ENCODE assay signal across 8 mouse cellular contexts in the genomic region with DNA sequence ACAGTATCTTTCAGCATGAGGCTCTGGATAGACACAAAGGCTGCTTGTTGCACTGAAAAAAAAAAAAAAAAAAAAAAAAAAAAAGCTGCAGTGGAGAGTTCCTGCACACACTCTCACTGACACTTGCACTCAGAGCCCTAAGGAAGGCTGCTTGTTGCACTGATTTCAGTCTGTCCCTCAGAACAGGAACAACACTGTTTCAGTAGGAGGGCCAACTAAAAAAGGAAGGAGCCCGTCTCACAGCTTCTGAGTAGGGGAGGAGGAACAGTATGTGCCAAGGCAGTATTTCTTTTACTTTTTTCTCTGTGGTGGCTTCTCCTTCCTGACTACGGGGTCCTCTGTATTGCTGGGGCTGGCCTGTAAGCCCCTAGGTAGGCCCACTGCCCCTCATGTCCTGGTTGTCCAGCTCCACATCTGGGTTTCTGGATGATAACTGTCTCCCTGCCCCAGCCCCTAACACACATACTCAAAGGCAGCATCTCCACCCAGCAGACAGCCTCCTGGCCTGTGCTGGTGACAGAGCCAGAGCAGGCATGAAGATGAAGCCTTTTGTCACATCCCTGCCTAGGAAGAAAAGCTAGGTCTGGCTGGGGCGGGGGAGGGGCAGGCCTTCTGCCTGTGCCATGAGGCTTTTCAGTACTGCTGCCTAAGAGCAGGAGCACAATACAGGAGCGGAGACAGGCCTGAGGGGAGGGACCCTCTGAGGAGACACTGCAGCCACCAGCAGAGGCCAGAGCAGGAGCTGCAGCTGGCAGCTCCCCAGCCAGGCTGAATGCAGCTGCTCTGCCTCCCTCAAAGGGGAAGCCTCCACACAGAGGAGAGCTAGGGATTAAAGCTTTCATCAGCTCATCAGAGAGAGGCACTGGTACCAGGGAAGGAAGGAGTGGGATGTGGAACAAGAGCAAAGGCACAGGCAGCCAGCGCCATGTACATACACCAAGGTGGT.
DNase-seq lines count a peak whose midpoint lies in the region; ATAC-seq and TF ChIP-seq lines count a peak whose summit lies in the region.
"Not testable (repeated sequence)": the region's sequence is repeated elsewhere in the genome, so short reads cannot be mapped to it uniquely, and the experiment has no call there.

No protein-coding gene starts in this region.

- TF ChIP-seq POLR2A in brain, embryonic 14.5 days (IDR thresholded peaks at IDR 0.05; ENCODE audit: borderline replicate concordance, extremely low read depth, insufficient read depth, insufficient read length, poor library complexity, severe bottlenecking); liver, adult 2 months (IDR thresholded peaks at IDR 0.05; ENCODE audit: extremely low read depth, insufficient read depth, low read length): not testable (repeated sequence)

- not testable (repeated sequence) for H3K9ac ChIP-seq in forebrain, embryonic 13.5 days; heart, postnatal 0 days (replicated peaks; ENCODE audit: low read depth, low read length); kidney, postnatal 0 days (ENCODE audit: low read depth, low read length); neural tube, embryonic 13.5 days
- H3K9ac ChIP-seq in liver, adult 2 months (ENCODE audit: low read depth, low read length), result peak overlapping the region; percentile 56; the same call in 1 of the 2 replicates

- not testable (repeated sequence) for H3K79me2 ChIP-seq in liver, adult 2 months (ENCODE audit: control insufficient read depth, insufficient read depth, low read length)

- TF ChIP-seq EP300 in heart, postnatal 0 days (IDR thresholded peaks at IDR 0.05; ENCODE audit: low read depth), result not testable (repeated sequence)

- ATAC-seq in forebrain, embryonic 13.5 days, result peak; percentile 96
- ATAC-seq in heart, postnatal 0 days (ENCODE audit: insufficient read depth, low read depth), result peak; percentile 69
- ATAC-seq in kidney, postnatal 0 days (replicated peaks; ENCODE audit: low FRiP score, low read depth), result peak; percentile 61
- ATAC-seq in megakaryocyte, adult 5-6 weeks (ENCODE audit: poor library complexity, severe bottlenecking), result peak; percentile 83
- peak; percentile 96 for ATAC-seq in neural tube, embryonic 13.5 days (ENCODE audit: low read depth)

- not testable (repeated sequence) for H3K36me3 ChIP-seq in forebrain, embryonic 13.5 days (ENCODE audit: poor library complexity, severe bottlenecking); heart, postnatal 0 days (replicated peaks; ENCODE audit: control insufficient read depth, insufficient read depth, low read length); kidney, postnatal 0 days (ENCODE audit: insufficient read depth, low read length); liver, adult 2 months (ENCODE audit: control insufficient read depth, insufficient read depth, low read length); neural tube, embryonic 13.5 days

- peaks cover 23% of the 10 kb centered on the region for H3K4me1 ChIP-seq in forebrain, embryonic 13.5 days
- not testable (repeated sequence) for H3K4me1 ChIP-seq in heart, postnatal 0 days (ENCODE audit: control insufficient read depth, insufficient read depth); kidney, postnatal 0 days (replicated peaks; ENCODE audit: insufficient read depth, low read length)
- peaks cover 24% of the 10 kb centered on the region for H3K4me1 ChIP-seq in liver, adult 2 months (ENCODE audit: control insufficient read depth, insufficient read depth, low read length)
- H3K4me1 ChIP-seq in neural tube, embryonic 13.5 days (replicated peaks), result peaks cover 15% of the 10 kb centered on the region

- H3K4me3 ChIP-seq in forebrain, embryonic 13.5 days; heart, postnatal 0 days (ENCODE audit: low read depth, low read length); kidney, postnatal 0 days (replicated peaks; ENCODE audit: low read depth, low read length); liver, adult 2 months (ENCODE audit: insufficient read depth, low read depth, low read length); neural tube, embryonic 13.5 days: not testable (repeated sequence)

- WGBS in forebrain, embryonic 13.5 days, result 9% methylated on average over 5 of the region's 5 CpGs
- WGBS in heart, postnatal 0 days, result 35% methylated on average over 4 of the region's 5 CpGs
- WGBS in kidney, postnatal 0 days, result 44% methylated on average over 4 of the region's 5 CpGs
- WGBS in liver, adult 2 months, result 49% methylated on average over 4 of the region's 5 CpGs
- 20% methylated on average over 5 of the region's 5 CpGs for WGBS in neural tube, embryonic 13.5 days

- H3K9me3 ChIP-seq in forebrain, embryonic 13.5 days (replicated peaks); heart, postnatal 0 days (replicated peaks; ENCODE audit: control insufficient read depth, low read length); kidney, postnatal 0 days (replicated peaks; ENCODE audit: low read length); neural tube, embryonic 13.5 days: not testable (repeated sequence)

- not testable (repeated sequence) for H3K4me2 ChIP-seq in forebrain, embryonic 13.5 days; heart, postnatal 0 days (ENCODE audit: low read depth, low read length); kidney, postnatal 0 days (ENCODE audit: low read length); neural tube, embryonic 13.5 days

- DNase-seq in brain, embryonic 14.5 days (ENCODE audit: low read depth), result peak; percentile 84
- not testable (repeated sequence) for DNase-seq in heart, postnatal 0 days (ENCODE audit: low spot score); kidney, postnatal 0 days (ENCODE audit: low spot score)
- DNase-seq in liver, adult 2 months (ENCODE audit: extremely low read depth, low read depth, low spot score), result peak; percentile 24
- peak; percentile 11 for DNase-seq in thymus, postnatal 4 days

- peak overlapping the region; percentile 91 for H3K27ac ChIP-seq in forebrain, embryonic 13.5 days
- not testable (repeated sequence) for H3K27ac ChIP-seq in heart, postnatal 0 days (ENCODE audit: low read depth); kidney, postnatal 0 days
- peak overlapping the region; percentile 100 for H3K27ac ChIP-seq in liver, adult 2 months (replicated peaks; ENCODE audit: insufficient read depth, low read depth, low read length)
- H3K27ac ChIP-seq in neural tube, embryonic 13.5 days (replicated peaks), result peak overlapping the region; percentile 77

- H3K27me3 ChIP-seq in forebrain, embryonic 13.5 days; heart, postnatal 0 days (ENCODE audit: control insufficient read depth, insufficient read depth, low read length); kidney, postnatal 0 days (ENCODE audit: insufficient read depth, low read length); liver, adult 2 months (ENCODE audit: control insufficient read depth, insufficient read depth, low read length); neural tube, embryonic 13.5 days: not testable (repeated sequence)

- TF ChIP-seq CTCF in brain, embryonic 14.5 days (IDR thresholded peaks at IDR 0.05; ENCODE audit: borderline replicate concordance, extremely low read depth, insufficient read depth, insufficient read length); heart, postnatal 0 days (IDR thresholded peaks at IDR 0.05; ENCODE audit: low read depth); kidney, postnatal 0 days (IDR thresholded peaks at IDR 0.05; ENCODE audit: low read depth); liver, adult 2 months (IDR thresholded peaks at IDR 0.05; ENCODE audit: low read depth, low read length): not testable (repeated sequence)
